Mouse (Mus musculus) midbrain, postnatal 0 days (tissue): ENCODE measurements around the gene Pnma5. TPM values are rescaled to one million over a fixed set of nuclear protein-coding genes. Genes with fewer than 3 reads are reported as not detected.

Experiments used
- ATAC-seq: fragments of 200-750 bp; cut with Nextera tagmentation; 2 replicates; pipeline ENCODE4 v1.8.0; 2017; ENCODE audit warnings: moderate number of reproducible peaks, mild to moderate bottlenecking, moderate TSS enrichment, moderate library complexity; ENCODE audit not compliant: low FRiP score
- DNase-seq: peaks from one replicate; pipeline ENCODE4 v3.0.0-alpha.2; 2015; ENCODE audit warnings: low spot score
- H3K27ac ChIP-seq: fragments of 300-500 bp; sonication (generic); 2 replicates; pipeline ENCODE4 v1.5.1; 2014; ENCODE audit warnings: low read depth, mild to moderate bottlenecking, low read length, mixed read lengths
- H3K27me3 ChIP-seq: fragments of 300-500 bp; sonication (generic); 2 replicates; pipeline ENCODE4 v1.6.1; 2014; ENCODE audit warnings: low read length, control low read depth, mixed read lengths; ENCODE audit not compliant: insufficient read depth
- H3K36me3 ChIP-seq: fragments of 300-500 bp; sonication (generic); 2 replicates; pipeline ENCODE4 v1.6.1; 2014; ENCODE audit warnings: low read length, control low read depth, mixed read lengths; ENCODE audit not compliant: insufficient read depth
- H3K4me1 ChIP-seq: fragments of 300-500 bp; sonication (generic); 2 replicates; pipeline ENCODE4 v1.6.1; 2014; ENCODE audit warnings: mild to moderate bottlenecking, control low read depth, antibody characterized with exemption, low read length, mixed read lengths; ENCODE audit not compliant: insufficient read depth
- H3K4me2 ChIP-seq: fragments of 300-500 bp; sonication (generic); 2 replicates; pipeline ENCODE4 v1.6.1; 2014; ENCODE audit warnings: low read depth, mild to moderate bottlenecking, low read length, mixed read lengths; ENCODE audit not compliant: poor library complexity, severe bottlenecking
- H3K4me3 ChIP-seq: fragments of 300-500 bp; sonication (generic); 2 replicates; pipeline ENCODE4 v1.5.1; 2014; ENCODE audit warnings: low read depth, mild to moderate bottlenecking, low read length, moderate library complexity
- H3K9ac ChIP-seq: fragments of 300-500 bp; sonication (generic); replicated peaks from 2 replicates; pipeline ENCODE4 v1.6.1; 2014; ENCODE audit warnings: mild to moderate bottlenecking, low read length, moderate library complexity, mixed read lengths; ENCODE audit not compliant: poor library complexity, severe bottlenecking
- H3K9me3 ChIP-seq: fragments of 300-500 bp; sonication (generic); 2 replicates; pipeline ENCODE4 v1.6.1; 2016; ENCODE audit warnings: low read length, control low read depth
- CTCF ChIP-seq: IDR thresholded peaks from 2 replicates; pipeline ENCODE4 v1.5.1; 2016; ENCODE audit warnings: antibody characterized with exemption, mild to moderate bottlenecking
- WGBS: fragments of 180-500 bp; shearing (Covaris S2); extraction: QIAGEN DNeasy Blood & Tissue Kit; methylation state at CpG from one replicate; pipeline ENCODE4 v1.1.7; 2014; 5-methylcytosine and 5-hydroxymethylcytosine counted together
- polyA plus RNA-seq: library from polyadenylated mRNA; unstranded; fragments of >200 nt; fragmentation: Nextera tagmentation; extraction: Ambion mirVana; gene quantifications from 2 replicates; pipeline ENCODE4 v1.2.1, GENCODE M21; 2015
- total RNA-seq: library from RNA; depleted of rRNA; stranded (reverse); fragments of >200 nt; gene quantifications from 2 replicates; pipeline ENCODE4 v1.2.3, GENCODE M21; 2014

Pnma5 gene
- total and polyA plus RNA-seq, 2 experiments from 2014 or later: 0.27 to 0.37 TPM

- peak overlapping the region; percentile 8; the same call in 1 of the 2 replicates for H3K4me3 ChIP-seq
- H3K9ac ChIP-seq: no peak overlapping the region
- DNase-seq (peak; percentile 96), ATAC-seq (peak; percentile 99)
- H3K9me3 ChIP-seq: no peaks in the 10 kb centered on the region
- H3K4me2 ChIP-seq: peak overlapping the region; percentile 32
- peak; percentile 88 for TF ChIP-seq CTCF
- H3K36me3 ChIP-seq: no peaks in the 10 kb centered on the region
- H3K4me1 ChIP-seq: no peaks in the 10 kb centered on the region
- peak overlapping the region; percentile 65 for H3K27ac ChIP-seq
- no peaks in the 10 kb centered on the region for H3K27me3 ChIP-seq
- 20% methylated on average over 22 of the region's 27 CpGs for WGBS
These were observed 29.1 kb downstream of the Pnma5 start for GRCm38 (mm10) chrX:73007597-73008479.

DNA sequence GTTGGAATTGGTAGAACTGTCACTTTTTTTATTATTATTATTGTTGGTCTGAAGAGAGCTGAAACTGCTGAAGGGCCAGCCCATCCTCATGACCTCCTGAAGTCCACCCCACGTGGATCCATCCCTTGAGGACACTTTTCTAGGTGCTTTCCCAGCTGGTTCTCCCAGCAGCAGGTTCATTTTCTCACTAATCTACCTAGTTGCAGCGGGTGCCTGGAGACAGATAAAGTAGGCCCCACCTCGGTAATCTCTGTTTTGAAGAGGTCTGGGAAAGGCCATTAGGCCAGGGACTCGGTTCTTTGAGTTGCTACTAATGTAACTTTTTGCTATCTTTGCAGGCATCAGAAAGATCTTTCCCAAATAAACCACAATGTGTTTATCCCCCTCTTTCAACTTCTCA lies 31.2 kb downstream of the Pnma5 start:
- DNase-seq: no peak
- 69% methylated on average over 4 of the region's 4 CpGs for WGBS

DNA sequence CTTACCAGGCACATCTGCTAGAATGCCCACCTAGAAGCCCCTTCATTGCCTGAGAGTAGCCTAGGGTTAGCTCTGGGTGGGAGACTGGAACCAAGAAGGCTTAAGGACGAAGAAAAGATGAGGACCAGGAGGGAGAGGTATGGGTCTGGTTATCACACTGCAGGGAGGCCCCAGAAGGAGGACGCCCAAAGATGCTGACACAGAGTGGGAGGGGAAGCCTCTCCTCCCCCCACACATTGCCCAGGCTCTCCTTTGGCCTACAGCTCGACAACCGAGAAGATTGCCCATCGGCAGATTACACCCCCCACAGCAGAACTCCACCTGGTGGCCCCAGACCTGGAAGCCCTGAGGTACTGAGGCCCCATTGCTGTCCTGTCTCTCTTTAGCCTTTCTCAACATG lies 33.8 kb downstream of the Pnma5 start:
- H3K4me2 ChIP-seq: no peak overlapping the region
- H3K4me1 ChIP-seq: no peaks in the 10 kb centered on the region
- H3K4me3 ChIP-seq: no peak overlapping the region
- 79% methylated on average over 5 of the region's 5 CpGs for WGBS
- TF ChIP-seq CTCF: no peak
- H3K9me3 ChIP-seq: no peaks in the 10 kb centered on the region
- no peaks in the 10 kb centered on the region for H3K27me3 ChIP-seq
- H3K27ac ChIP-seq: no peak overlapping the region
- no peak for DNase-seq
- H3K9ac ChIP-seq: no peak overlapping the region
- H3K36me3 ChIP-seq: no peaks in the 10 kb centered on the region
- ATAC-seq: no peak

More for the DNA sequence above, 31.2 kb downstream of the Pnma5 start:
- TF ChIP-seq CTCF: no peak
- H3K27me3 ChIP-seq: no peaks in the 10 kb centered on the region
- no peak overlapping the region for H3K27ac ChIP-seq
- no peak overlapping the region for H3K4me3 ChIP-seq
- H3K4me2 ChIP-seq: no peak overlapping the region
- H3K4me1 ChIP-seq: no peaks in the 10 kb centered on the region
- no peaks in the 10 kb centered on the region for H3K36me3 ChIP-seq
- no peak overlapping the region for H3K9ac ChIP-seq
- no peak for ATAC-seq
- no peaks in the 10 kb centered on the region for H3K9me3 ChIP-seq

GRCm38 (mm10) chrX:72995542-72995941 lies 41.4 kb downstream of the Pnma5 start:
- no peak overlapping the region for H3K4me3 ChIP-seq
- DNase-seq (no peak), ATAC-seq (no peak)
- no peaks in the 10 kb centered on the region for H3K27me3 ChIP-seq
- WGBS: 65% methylated on average over 3 of the region's 3 CpGs
- H3K4me1 ChIP-seq: no peaks in the 10 kb centered on the region
- H3K36me3 ChIP-seq: no peaks in the 10 kb centered on the region
- no peak overlapping the region for H3K9ac ChIP-seq
- no peaks in the 10 kb centered on the region for H3K9me3 ChIP-seq
- H3K4me2 ChIP-seq: no peak overlapping the region
- H3K27ac ChIP-seq: no peak overlapping the region
- TF ChIP-seq CTCF: no peak

DNA sequence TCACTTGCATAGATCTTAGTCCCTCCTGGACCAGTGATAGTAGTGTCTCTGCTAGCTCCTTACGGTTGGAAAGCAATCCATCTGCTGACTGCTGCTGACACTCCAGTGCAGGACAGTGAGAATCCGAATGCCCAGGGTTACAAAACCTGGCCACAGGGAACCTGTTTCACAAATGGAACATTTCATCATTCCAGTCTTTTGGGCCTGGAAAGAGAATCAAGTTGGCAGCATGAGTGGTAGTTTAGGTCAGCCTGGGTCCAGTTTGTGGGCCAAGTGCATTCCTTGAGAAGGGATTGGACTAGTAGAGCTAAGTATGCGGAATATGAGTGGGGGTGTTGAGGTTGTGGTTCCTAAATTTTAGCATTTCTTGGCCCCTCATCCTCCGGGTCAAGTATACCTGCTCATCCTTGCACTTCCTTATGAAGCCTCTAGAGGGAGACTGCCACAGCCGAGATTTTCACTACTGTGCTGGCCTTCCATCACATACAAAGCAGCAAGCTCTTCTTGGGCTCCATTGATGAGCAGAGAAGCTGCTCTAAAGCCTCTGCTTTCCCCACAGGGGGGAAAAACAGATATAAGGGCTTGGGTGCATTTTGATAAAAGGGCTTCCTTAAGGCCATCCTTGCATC lies 44.5 kb downstream of the Pnma5 start:
- no peak overlapping the region for H3K4me2 ChIP-seq
- H3K9me3 ChIP-seq: no peaks in the 10 kb centered on the region
- H3K36me3 ChIP-seq: no peaks in the 10 kb centered on the region
- no peaks in the 10 kb centered on the region for H3K4me1 ChIP-seq
- ATAC-seq (no peak), DNase-seq (no peak)
- H3K4me3 ChIP-seq: no peak overlapping the region
- 55% methylated on average over 5 of the region's 5 CpGs for WGBS
- no peak overlapping the region for H3K9ac ChIP-seq
- 0 out of 2 replicates have a peak, but pooled peaks cover 5% of the 10 kb centered on the region for H3K27me3 ChIP-seq
- TF ChIP-seq CTCF: peak; percentile 54
- no peak overlapping the region for H3K27ac ChIP-seq

GRCm38 (mm10) chrX:72990581-72990980 lies 46.3 kb downstream of the Pnma5 start:
- ATAC-seq: no peak
- no peak for DNase-seq
- TF ChIP-seq CTCF: no peak

More at GRCm38 (mm10) chrX:72990581-72990980, 46.3 kb downstream of the Pnma5 start:
- Histone ChIP-seq H3K9me3 (no peaks in the 10 kb centered on the region), H3K27me3 (0 out of 2 replicates have a peak, but pooled peaks cover 5% of the 10 kb centered on the region), H3K36me3 (no peaks in the 10 kb centered on the region), H3K27ac (no peak overlapping the region), H3K4me3 (no peak overlapping the region), H3K9ac (no peak overlapping the region), H3K4me1 (no peaks in the 10 kb centered on the region), H3K4me2 (no peak overlapping the region)
- WGBS: 69% methylated on average over 3 of the region's 3 CpGs
